Mouse (Mus musculus): ENCODE measurements at regions not wholly inside any gene's neighbourhood (a gene's known extent, or its start where the extent isn't known, plus 50 kb on each side); places are given as distances from the start of the nearest gene placed in this dataset.
A peak's percentile ranks its signal among the peaks of the same experiment; 100 is the strongest.

GRCm38 (mm10) chr13:46222031-46222430, 51.5 kb upstream of the Stmnd1 start:
- peak; percentile 47 to 63 for DNase-seq (ENCODE audit: low spot score in 2 of 2)

DNA sequence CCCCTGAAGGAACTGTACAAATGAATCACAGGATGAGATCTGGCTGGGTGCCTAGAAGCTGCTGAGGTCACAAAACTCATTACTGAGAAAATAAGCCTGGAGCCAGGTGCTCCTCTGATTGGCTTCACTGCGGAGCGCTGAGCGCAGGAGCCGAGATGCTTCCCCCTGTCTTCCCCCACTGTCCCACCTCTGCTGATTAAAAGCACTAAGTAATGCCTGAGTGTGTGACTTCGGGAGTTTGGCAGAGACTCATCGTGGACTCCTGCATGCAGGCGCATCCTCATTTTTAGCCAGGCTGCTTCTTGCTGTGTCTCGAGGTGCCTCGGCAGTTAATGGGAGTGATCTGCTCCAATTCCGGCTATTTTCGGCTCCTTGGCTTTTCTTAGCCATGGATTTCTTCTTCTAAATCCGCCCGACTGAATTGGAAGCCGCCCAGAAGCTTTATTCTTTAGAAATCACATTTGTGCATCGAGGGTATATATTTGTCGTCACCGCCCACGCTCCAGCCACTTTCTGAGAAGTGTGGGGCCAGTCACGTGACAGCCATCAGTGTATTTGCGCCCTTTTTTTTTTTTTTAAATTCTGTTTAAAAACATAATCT, 55.3 kb upstream of the Stmnd1 start:
- peak; percentile 58 to 63 for DNase-seq (ENCODE audit: low spot score in 2 of 2)

- no peak for DNase-seq (ENCODE audit: low spot score in 2 of 2)
Observed at GRCm38 (mm10) chr13:46216954-46217838, 56.3 kb upstream of the Stmnd1 start.

- DNase-seq (ENCODE audit: low spot score in 2 of 2) = no peak
Observed at GRCm38 (mm10) chr13:46203551-46203950, 70.0 kb upstream of the Stmnd1 start.

GRCm38 (mm10) chr13:46202586-46202985, 70.9 kb upstream of the Stmnd1 start:
- DNase-seq (ENCODE audit: low spot score in 2 of 2) = no peak

GRCm38 (mm10) chr13:46201029-46201599, 72.4 kb upstream of the Stmnd1 start:
- no peak for DNase-seq (ENCODE audit: low spot score in 2 of 2)

DNA sequence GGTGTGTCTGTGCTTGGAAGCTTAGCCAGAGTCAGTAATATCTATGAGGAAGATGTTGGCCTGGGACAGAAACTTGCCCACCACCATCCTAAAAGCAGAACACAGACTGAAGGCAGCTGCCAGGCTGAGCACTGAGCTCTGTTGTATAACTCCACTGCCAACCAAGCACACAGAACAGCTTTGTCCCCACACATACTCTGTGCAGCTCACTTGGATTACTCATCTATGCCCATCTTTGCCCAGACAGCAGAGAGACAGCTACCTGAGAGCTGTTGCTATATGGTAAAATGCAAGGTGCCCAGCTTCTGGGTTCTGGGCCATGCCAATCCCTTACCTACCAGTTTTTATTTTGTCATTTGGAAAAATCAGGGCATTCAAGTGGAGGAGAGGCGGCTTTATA, 80.4 kb upstream of the Stmnd1 start:
- DNase-seq (ENCODE audit: low spot score in 2 of 2) = peak in 1 of 2 experiments; percentile 23

GRCm38 (mm10) chr13:46189726-46190125, 83.8 kb upstream of the Stmnd1 start:
- no peak for DNase-seq (ENCODE audit: low spot score in 2 of 2)

GRCm38 (mm10) chr13:46182851-46183250, 90.7 kb upstream of the Stmnd1 start:
- no peak for DNase-seq (ENCODE audit: low spot score in 2 of 2)

DNA sequence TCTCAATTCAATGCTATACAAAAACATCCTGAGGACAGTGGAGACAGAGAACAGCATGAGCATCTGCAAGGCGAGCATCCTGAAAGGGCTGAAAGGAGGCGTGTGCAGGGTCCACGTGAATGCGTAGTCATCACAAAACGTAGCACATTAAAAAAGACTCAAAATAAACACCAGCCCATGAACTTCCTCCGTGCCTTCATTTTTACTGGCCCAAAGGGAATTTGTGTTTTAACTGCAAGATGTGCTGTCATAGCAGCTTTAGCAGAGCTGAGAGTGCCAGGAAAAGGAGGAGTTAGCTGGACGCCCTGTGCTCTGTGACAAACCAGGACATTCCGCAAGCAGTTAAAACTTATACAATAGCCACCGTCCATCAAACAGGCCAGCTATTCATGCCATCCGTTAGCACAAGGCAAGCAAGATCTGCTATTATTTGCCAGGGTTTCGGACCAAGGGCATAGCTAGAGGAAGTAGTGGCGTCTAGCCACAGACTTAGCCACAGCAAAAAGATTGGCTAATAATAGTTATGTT, 92.9 kb upstream of the Stmnd1 start:
- peak; percentile 29 to 47 for DNase-seq (ENCODE audit: low spot score in 2 of 2)

DNA sequence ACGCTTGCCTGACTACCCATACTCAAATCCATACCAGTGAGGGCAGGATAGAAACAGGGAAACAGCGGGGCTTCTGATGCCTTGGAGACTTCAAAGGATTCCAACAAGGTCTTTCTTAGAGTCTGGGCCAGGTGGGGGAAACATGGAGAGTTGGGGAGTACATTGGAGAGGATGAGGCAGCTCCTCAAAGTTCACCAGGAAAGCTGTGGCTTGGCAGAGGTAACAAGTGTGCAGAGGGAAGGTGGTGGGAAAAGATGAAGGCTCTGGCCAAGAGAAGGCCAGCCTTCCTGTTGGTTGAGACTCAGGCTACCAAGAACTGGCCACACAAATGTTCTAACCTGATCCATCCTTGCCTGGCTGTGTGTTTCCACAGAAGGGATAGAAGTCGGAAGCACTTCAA, 93.6 kb upstream of the Stmnd1 start:
- no peak for DNase-seq (ENCODE audit: low spot score in 2 of 2)

GRCm38 (mm10) chr13:46173103-46173502, 100.4 kb upstream of the Stmnd1 start:
- no peak for DNase-seq (ENCODE audit: low spot score in 2 of 2)

GRCm38 (mm10) chr13:46162025-46162374, 111.5 kb upstream of the Stmnd1 start:
- peak; percentile 79 to 87 for DNase-seq (ENCODE audit: low spot score in 2 of 2)

- peak in 1 of 2 experiments; percentile 13 for DNase-seq (ENCODE audit: low spot score in 2 of 2)
Observed at GRCm38 (mm10) chr13:46161261-46162024, 112.1 kb upstream of the Stmnd1 start.

DNA sequence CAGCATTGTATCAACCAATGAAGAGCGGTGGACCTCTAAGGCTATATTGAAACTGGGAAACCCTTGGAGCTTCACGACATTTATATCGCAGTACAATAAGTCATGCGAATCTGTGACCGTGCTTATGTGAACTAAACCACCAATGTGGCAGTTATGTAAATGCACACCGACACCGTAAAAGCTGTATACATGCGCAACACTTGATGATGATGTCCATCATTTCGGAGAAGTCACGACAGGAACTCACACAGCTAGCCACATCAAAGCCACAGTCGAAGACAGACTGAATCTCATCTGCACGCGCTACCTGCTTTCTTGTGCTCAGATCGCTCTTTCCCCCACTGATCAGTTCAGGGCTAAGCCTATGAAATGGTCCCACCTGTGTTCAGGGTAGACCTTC, 114.2 kb upstream of the Stmnd1 start:
- DNase-seq (ENCODE audit: low spot score in 2 of 2) = no peak

- DNase-seq (ENCODE audit: low spot score in 2 of 2) = no peak
Observed at GRCm38 (mm10) chr13:46153282-46154260, 120.0 kb upstream of the Stmnd1 start.

DNA sequence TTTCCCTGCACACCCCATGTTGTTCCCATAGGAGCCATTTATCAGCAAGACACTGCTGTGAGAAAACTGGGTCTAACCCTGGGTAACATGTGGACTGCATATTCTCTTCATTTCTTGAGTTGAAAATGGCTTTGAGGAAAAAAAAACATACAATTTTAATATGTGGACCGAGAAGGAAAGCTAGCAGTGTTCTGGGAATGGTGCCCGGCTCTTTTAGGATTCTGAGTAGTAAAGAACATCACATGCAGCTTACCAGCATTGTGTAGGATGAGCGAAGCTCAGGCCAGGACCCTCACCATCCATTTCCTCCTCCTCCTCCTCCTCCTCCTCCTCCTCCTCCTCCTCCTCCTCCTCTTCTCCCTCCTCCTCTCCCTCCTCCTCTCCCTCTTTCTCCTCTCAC, 133.5 kb upstream of the Stmnd1 start:
- DNase-seq (ENCODE audit: low spot score in 2 of 2) = peak; percentile 48 to 59

DNA sequence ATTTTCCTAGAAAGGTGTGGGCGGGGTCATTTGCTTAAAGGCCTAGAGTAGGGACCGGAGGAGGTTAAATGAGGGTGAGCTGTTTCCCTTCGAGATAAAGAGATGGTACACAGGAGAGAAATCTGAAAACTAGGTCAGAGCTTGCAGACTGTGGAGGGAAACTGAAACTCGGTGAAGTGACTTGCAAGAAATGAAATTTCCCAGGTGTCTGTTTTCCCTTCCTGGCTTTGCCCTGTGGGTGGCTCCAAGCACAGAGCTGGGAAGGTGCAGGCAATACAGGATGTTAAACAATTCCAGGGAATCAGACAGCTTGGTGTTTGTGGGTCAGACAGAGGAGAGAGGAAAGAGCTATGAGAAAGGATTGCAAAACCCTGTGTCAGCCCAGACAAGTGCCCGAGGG, 134.3 kb upstream of the Stmnd1 start:
- DNase-seq (ENCODE audit: low spot score in 2 of 2) = no peak

DNA sequence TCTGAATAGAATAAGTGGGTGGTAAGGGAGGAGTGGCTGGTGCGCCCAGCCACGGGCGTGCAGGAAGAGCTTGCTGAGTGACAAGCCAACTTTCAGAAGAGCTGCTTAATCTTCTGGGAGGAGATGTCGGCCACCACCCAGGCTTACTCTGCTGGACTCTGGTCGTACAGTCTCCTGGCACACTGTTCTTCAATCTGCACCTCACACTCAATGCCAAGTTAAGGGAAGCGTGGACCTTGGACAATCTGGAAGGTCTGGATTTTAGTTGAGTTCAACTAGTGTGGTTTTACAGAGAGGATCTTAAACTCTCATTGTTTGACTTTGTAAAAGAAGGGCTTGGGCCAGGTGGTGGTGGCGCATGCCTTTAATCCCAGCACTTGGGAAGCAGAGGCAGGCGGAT, 138.1 kb upstream of the Stmnd1 start:
- DNase-seq (ENCODE audit: low spot score in 2 of 2) = no peak

DNA sequence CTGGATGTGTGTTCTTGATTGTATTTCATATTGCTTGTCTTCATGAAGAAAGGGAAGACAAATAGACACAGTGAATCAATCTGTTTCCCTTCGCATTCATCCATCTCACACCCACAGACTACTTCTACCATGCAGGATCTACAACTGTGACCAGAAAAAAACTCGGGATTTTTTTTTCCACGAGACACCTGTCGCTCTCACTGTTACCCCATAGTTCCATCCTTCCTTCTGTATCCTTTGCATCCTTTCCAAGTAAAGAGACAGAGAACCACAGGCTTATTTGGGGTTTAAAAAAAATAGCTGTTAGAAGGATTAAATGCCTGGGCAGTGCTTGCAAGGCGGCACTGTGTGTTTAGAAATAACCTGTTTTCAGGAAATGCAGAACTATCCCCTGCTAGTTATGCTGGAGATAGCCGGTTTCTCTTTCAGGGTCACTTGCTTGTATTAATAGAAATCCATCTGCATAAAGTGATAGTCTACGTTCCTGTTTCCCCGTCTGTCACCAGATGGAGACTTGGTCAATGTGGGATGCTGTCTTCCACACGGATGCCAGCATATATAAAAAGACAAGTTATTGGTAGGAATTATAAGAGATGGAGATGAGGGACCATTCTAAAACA, 144.2 kb upstream of the Stmnd1 start:
- peak in 1 of 2 experiments; percentile 24 for DNase-seq (ENCODE audit: low spot score in 2 of 2)
